Mouse (Mus musculus) ES-E14 (cell line): ENCODE measurements around the gene Sntb2. TPM values are rescaled to one million over a fixed set of nuclear protein-coding genes. Genes with fewer than 3 reads are reported as not detected.

Experiments used
- DNase-seq: peaks from one replicate; pipeline ENCODE4 v3.0.0-alpha.2; 2013; ENCODE audit warnings: low read depth, low spot score
- H3K27ac ChIP-seq: 2 replicates; pipeline ENCODE4 v1.5.1; 2012; ENCODE audit warnings: low read depth, mild to moderate bottlenecking, low read length, moderate library complexity, mixed read lengths; ENCODE audit not compliant: poor library complexity, insufficient read depth, severe bottlenecking
- H3K36me3 ChIP-seq: 2 replicates; pipeline ENCODE4 v1.6.1; 2012; ENCODE audit warnings: mild to moderate bottlenecking, low read length, moderate library complexity, mixed read lengths; ENCODE audit not compliant: control insufficient read depth, poor library complexity, insufficient read depth, severe bottlenecking
- H3K4me1 ChIP-seq, 2 experiments: fragments of 150-350 bp in 1 of 2; sonication (generic) in 1 of 2; 2 replicates each; pipeline ENCODE4 v1.6.1; 2012; ENCODE audit warnings: low read length in 2 of 2, mild to moderate bottlenecking in 1 of 2, mixed read lengths in 1 of 2; ENCODE audit not compliant: control insufficient read depth in 2 of 2, insufficient read depth in 2 of 2, poor library complexity in 1 of 2
- H3K4me3 ChIP-seq, 2 experiments: fragments of 150-350 bp in 1 of 2; sonication (generic) in 1 of 2; 2 replicates each; pipeline ENCODE4 v1.5.1; 2012; ENCODE audit warnings: low read length in 2 of 2, low read depth in 1 of 2, mild to moderate bottlenecking in 1 of 2, mixed read lengths in 1 of 2; ENCODE audit not compliant: insufficient read depth in 1 of 2, poor library complexity in 1 of 2, severe bottlenecking in 1 of 2
- H3K9ac ChIP-seq: 2 replicates; pipeline ENCODE4 v1.6.1; 2012; ENCODE audit warnings: low read depth, mild to moderate bottlenecking, low read length, mixed read lengths; ENCODE audit not compliant: poor library complexity, insufficient read depth, severe bottlenecking
- H3K9me3 ChIP-seq: fragments of 150-350 bp; sonication (generic); 2 replicates; pipeline ENCODE4 v1.6.1; 2012; ENCODE audit warnings: low read depth, mild to moderate bottlenecking, low read length; ENCODE audit not compliant: control insufficient read depth, insufficient read depth
- CHD2 ChIP-seq: IDR thresholded peaks from 2 replicates; pipeline ENCODE4 v1.6.1; 2014; ENCODE audit warnings: mild to moderate bottlenecking, low read depth, low read length, inconsistent platforms
- HCFC1 ChIP-seq: IDR thresholded peaks from 2 replicates; pipeline ENCODE4 v1.6.1; 2012; ENCODE audit warnings: low read length, inconsistent platforms, borderline replicate concordance; ENCODE audit not compliant: insufficient read depth
- MAFK ChIP-seq: IDR thresholded peaks from 2 replicates; pipeline ENCODE4 v1.6.1; 2014; ENCODE audit warnings: mild to moderate bottlenecking, low read depth, low read length, inconsistent platforms; ENCODE audit not compliant: insufficient read depth
- ZC3H11A ChIP-seq: IDR thresholded peaks from 2 replicates; pipeline ENCODE4 v1.6.1; 2012; ENCODE audit warnings: low read depth, mild to moderate bottlenecking, inconsistent platforms, low read length, borderline replicate concordance
- ZNF384 ChIP-seq: IDR thresholded peaks from 2 replicates; pipeline ENCODE4 v1.6.1; 2012; ENCODE audit warnings: low read depth, low read length, inconsistent platforms
- in situ Hi-C, 2 experiments: fragments of 600-800 bp; cut with MboI; formaldehyde crosslinking; loops; one replicate each; pipeline ENCODE4 v1.15.1; 2025; ENCODE audit warnings: low sequenced_read_pairs in 2 of 2, inconsistent platforms in 1 of 2; ENCODE audit not compliant: unreplicated experiment in 2 of 2
- total RNA-seq: library from RNA; depleted of rRNA; stranded (reverse); fragments of 300-350 nt; gene quantifications from 2 replicates; pipeline ENCODE4 v1.2.3, GENCODE M21; 2012

Gene Sntb2
- total RNA-seq, 1 experiment, result 32.4 TPM

DNA sequence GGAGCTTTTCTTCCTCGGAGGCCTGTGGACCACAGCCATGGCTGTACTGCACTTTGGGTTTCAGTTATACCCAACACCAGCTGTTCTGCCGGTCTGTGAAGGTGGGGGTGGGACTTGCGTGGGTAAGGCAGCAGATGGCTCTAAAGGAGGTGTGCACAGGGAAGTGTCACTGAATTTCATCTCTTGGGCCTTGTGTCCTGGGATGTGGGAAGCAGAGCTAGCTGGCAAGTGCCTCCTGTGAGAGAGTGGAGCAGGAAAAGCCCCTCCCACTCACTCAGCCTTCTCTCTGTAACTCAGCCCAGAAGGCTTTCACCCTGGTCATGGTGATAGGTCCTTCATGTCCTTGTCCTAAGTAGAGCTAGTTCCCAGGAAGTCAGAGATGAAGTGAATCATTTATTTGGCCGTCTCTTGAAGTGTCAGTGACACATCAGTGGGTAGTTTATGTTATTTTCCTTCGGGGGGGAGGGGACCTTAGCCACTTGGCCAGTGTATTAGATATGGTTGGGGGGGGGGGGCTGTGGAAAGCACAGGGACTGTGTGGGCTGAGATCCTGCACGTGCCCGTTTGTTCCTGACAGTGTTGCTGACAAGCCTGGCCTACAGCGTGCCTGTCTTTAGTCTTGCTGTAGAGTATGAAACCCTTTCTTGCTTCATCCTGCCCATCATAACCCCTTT, 15.7 kb upstream of the Sntb2 start:
- Histone ChIP-seq H3K9ac (no peak overlapping the region), H3K27ac (no peak overlapping the region), H3K9me3 (no peaks in the 10 kb centered on the region), H3K4me1 (peaks cover under 1 to 7% of the 10 kb centered on the region in 2 experiments; a peak in 1 of 4 replicates), H3K36me3 (peaks cover 65% of the 10 kb centered on the region), H3K4me3 (no peak overlapping the region)
- TF ChIP-seq MAFK, result no peak
- TF ChIP-seq CHD2, result no peak
- no peak for TF ChIP-seq HCFC1
- TF ChIP-seq ZC3H11A, result no peak
- no peak for TF ChIP-seq ZNF384
- DNase-seq, result no peak
- in situ Hi-C loops, result no loop called here

DNA sequence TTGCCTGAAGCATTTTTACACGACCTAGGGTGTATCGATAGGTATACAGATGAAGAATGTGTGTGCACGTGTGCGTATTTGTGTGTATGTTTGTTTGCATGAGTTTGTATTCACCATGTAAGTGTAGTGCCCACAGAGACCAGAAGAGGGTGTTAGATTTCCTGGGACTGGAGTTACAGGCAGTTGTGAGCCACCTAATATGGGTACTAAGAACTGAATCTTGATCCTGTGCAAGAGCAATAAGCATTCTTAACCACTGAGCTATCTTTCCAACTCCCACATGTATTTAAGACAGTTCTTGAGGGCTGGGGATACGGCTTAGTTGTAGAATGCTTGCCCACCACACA, 15.2 kb upstream of the Sntb2 start:
- Histone ChIP-seq H3K9me3 (no peaks in the 10 kb centered on the region), H3K27ac (no peak overlapping the region), H3K9ac (no peak overlapping the region), H3K36me3 (peaks cover 62% of the 10 kb centered on the region), H3K4me3 (no peak overlapping the region), H3K4me1 (peaks cover 2 to 10% of the 10 kb centered on the region in 2 experiments; a peak in 2 of 4 replicates)
- TF ChIP-seq ZNF384 (no peak), CHD2 (no peak), HCFC1 (no peak), MAFK (no peak), ZC3H11A (no peak)
- DNase-seq, result no peak
- in situ Hi-C loops, result no loop called here

DNA sequence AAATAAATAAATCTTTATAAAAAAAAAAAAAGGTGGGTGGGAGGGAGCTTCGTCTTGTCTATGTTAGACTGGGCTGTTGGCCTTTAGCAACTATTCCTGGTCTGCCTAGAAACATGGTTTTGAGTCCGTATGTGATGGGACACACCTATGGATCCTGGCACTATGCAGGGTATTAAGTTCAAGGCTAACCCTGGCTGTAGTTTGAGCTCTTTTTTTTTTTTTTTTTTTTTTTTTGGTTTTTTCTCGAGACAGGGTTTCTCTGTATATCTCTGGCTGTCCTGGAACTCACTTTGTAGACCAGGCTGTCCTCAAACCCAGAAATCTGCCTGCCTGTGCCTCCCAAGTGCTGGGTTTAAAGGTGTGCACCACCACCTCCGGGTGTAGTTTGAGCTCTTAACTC, 11.5 kb upstream of the Sntb2 start:
- TF ChIP-seq CHD2 (no peak), ZNF384 (peak; percentile 80)
- Histone ChIP-seq H3K36me3 (peaks cover 31% of the 10 kb centered on the region), H3K4me1 (peaks cover 2 to 13% of the 10 kb centered on the region in 2 experiments; a peak in 3 of 4 replicates), H3K9me3 (no peaks in the 10 kb centered on the region), H3K4me3 (no peak overlapping the region), H3K9ac (no peak overlapping the region), H3K27ac (peak overlapping the region; percentile 32; the same call in 1 of the 2 replicates)
- in situ Hi-C loops, result no loop called here
- no peak for DNase-seq

DNA sequence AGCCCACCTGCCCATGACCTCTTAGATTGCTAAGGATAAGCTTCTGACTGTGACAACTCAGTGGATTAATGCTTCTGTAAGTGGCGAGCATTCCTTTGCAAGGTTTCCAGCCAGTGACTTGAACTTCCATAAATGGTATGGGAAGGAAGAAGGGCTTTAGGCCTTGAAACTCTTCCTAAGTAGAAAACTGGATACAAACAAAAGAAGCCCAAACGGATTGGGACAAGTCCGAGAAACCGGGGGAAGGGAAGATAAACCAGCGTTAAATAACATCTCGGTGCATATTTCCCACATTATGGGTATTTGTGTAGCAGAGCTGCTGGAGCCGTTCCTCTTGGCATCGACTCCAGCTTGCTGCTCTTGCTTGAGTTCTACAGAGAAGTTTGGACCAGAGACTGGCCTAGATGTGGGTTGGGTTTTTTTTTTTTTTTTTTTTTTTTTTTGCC, 10.6 kb upstream of the Sntb2 start:
- H3K9me3 ChIP-seq, result no peaks in the 10 kb centered on the region
- peaks cover 22% of the 10 kb centered on the region for H3K36me3 ChIP-seq
- H3K4me1 ChIP-seq, result peaks cover 2 to 11% of the 10 kb centered on the region in 2 experiments; a peak in 3 of 4 replicates
- DNase-seq, result no peak
- TF ChIP-seq HCFC1 (no peak), ZNF384 (peak; percentile 52; the same call in 1 of the 2 replicates)
- in situ Hi-C loops, result no loop called here
- H3K4me3 ChIP-seq, result no peak overlapping the region
- H3K9ac ChIP-seq, result no peak overlapping the region
- peak overlapping the region; percentile 32; the same call in 1 of the 2 replicates for H3K27ac ChIP-seq

DNA sequence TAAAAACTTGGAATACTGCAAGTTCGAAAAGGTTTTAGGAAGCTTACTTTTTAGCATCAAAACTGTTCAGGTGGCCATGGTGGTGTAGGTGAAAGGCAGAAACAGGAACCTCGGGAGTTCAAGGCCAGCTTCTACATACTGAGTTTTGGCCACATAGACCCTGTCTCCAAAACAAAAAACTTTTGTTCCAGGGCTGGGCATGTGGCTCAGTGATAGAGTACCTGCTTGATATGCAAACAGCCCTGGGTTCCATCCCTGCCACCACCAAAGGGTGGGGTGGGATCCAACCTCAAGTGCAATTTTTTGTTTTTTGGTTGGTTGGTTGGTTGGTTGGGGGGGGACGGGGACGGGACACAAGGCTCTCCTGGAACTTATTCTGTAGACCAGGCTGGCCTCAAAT, 10.1 kb upstream of the Sntb2 start:
- Histone ChIP-seq H3K9me3 (no peaks in the 10 kb centered on the region), H3K4me3 (no peak overlapping the region), H3K27ac (peak overlapping the region; percentile 32; the same call in 1 of the 2 replicates), H3K9ac (no peak overlapping the region), H3K36me3 (peaks cover 20% of the 10 kb centered on the region), H3K4me1 (peaks cover 2 to 11% of the 10 kb centered on the region in 2 experiments; a peak in 3 of 4 replicates)
- in situ Hi-C loops, result no loop called here
- DNase-seq, result no peak
- TF ChIP-seq ZC3H11A (no peak), MAFK (no peak), HCFC1 (no peak), CHD2 (no peak), ZNF384 (no peak)
